Mouse (Mus musculus): ENCODE results near the gene Prkag2. TPM values are rescaled to one million over a fixed set of nuclear protein-coding genes. Genes with fewer than 3 reads are reported as not detected.
"Not testable (repeated sequence)": the region's sequence is repeated elsewhere in the genome, so short reads cannot be mapped to it uniquely, and the experiment has no call there.

Gene Prkag2
- polyA plus RNA-seq, 1 experiment from 2014 or later, result 56.7 TPM

GRCm38 (mm10) chr5:25082542-25082941 lies 17.9 kb downstream of the Prkag2 start:
- H3K4me3 ChIP-seq, result no peak overlapping the region
- WGBS, result 64% methylated on average over 2 of the region's 2 CpGs
- no peak overlapping the region for H3K4me2 ChIP-seq (replicated peaks)
- no peak overlapping the region for H3K27ac ChIP-seq
- H3K27me3 ChIP-seq, result no peaks in the 10 kb centered on the region
- H3K9me3 ChIP-seq (replicated peaks), result no peaks in the 10 kb centered on the region
- H3K36me3 ChIP-seq, result no peaks in the 10 kb centered on the region
- H3K9ac ChIP-seq, result no peak overlapping the region
- H3K4me1 ChIP-seq, result peaks cover 10% of the 10 kb centered on the region
- ATAC-seq (ENCODE audit: low FRiP score), result no peak

- no peak for ATAC-seq (ENCODE audit: low FRiP score)
- 72% methylated on average over 16 of the region's 16 CpGs for WGBS
- no peaks in the 10 kb centered on the region for H3K36me3 ChIP-seq
These were observed 18.9 kb downstream of the Prkag2 start for GRCm38 (mm10) chr5:25081545-25081944.

GRCm38 (mm10) chr5:25080994-25081393 lies 19.4 kb downstream of the Prkag2 start:
- 72% methylated on average over 3 of the region's 3 CpGs for WGBS
- Histone ChIP-seq H3K9ac (no peak overlapping the region), H3K4me1 (peaks cover 10% of the 10 kb centered on the region)

More at GRCm38 (mm10) chr5:25081545-25081944, 18.9 kb downstream of the Prkag2 start:
- 0 out of 2 replicates have a peak overlapping the region, but pooled peaks have one; percentile 23 for H3K9ac ChIP-seq
- no peak overlapping the region for H3K4me2 ChIP-seq (replicated peaks)
- H3K4me1 ChIP-seq, result peaks cover 10% of the 10 kb centered on the region
- no peak overlapping the region for H3K4me3 ChIP-seq
- H3K27ac ChIP-seq, result no peak overlapping the region
- H3K9me3 ChIP-seq (replicated peaks), result no peaks in the 10 kb centered on the region
- no peaks in the 10 kb centered on the region for H3K27me3 ChIP-seq

GRCm38 (mm10) chr5:25080438-25080945 lies 19.9 kb downstream of the Prkag2 start:
- Histone ChIP-seq H3K9ac (no peak overlapping the region), H3K27ac (no peak overlapping the region), H3K27me3 (no peaks in the 10 kb centered on the region), H3K4me1 (peaks cover 10% of the 10 kb centered on the region), H3K36me3 (no peaks in the 10 kb centered on the region), H3K4me2 (replicated peaks) (no peak overlapping the region), H3K9me3 (replicated peaks) (no peaks in the 10 kb centered on the region), H3K4me3 (no peak overlapping the region)
- ATAC-seq (ENCODE audit: low FRiP score), result no peak
- 87% methylated on average over 9 of the region's 9 CpGs for WGBS

More at GRCm38 (mm10) chr5:25080994-25081393, 19.4 kb downstream of the Prkag2 start:
- Histone ChIP-seq H3K36me3 (no peaks in the 10 kb centered on the region), H3K4me3 (no peak overlapping the region), H3K27ac (no peak overlapping the region), H3K9me3 (replicated peaks) (no peaks in the 10 kb centered on the region), H3K27me3 (no peaks in the 10 kb centered on the region), H3K4me2 (replicated peaks) (no peak overlapping the region)
- ATAC-seq (ENCODE audit: low FRiP score), result no peak

- H3K4me1 ChIP-seq, result peaks cover 10% of the 10 kb centered on the region
- H3K27ac ChIP-seq, result no peak overlapping the region
- 93% methylated on average over 9 of the region's 9 CpGs for WGBS
- no peaks in the 10 kb centered on the region for H3K36me3 ChIP-seq
- no peaks in the 10 kb centered on the region for H3K27me3 ChIP-seq
- no peaks in the 10 kb centered on the region for H3K9me3 ChIP-seq (replicated peaks)
- no peak for ATAC-seq (ENCODE audit: low FRiP score)
- no peak overlapping the region for H3K4me2 ChIP-seq (replicated peaks)
- H3K9ac ChIP-seq, result no peak overlapping the region
- no peak overlapping the region for H3K4me3 ChIP-seq
These were observed 20.6 kb downstream of the Prkag2 start for GRCm38 (mm10) chr5:25079766-25080265.

GRCm38 (mm10) chr5:25077873-25078651 lies 22.4 kb downstream of the Prkag2 start:
- 60% methylated on average over 8 of the region's 8 CpGs for WGBS
- Histone ChIP-seq H3K27ac (no peak overlapping the region), H3K4me1 (peaks cover 10% of the 10 kb centered on the region), H3K4me3 (no peak overlapping the region), H3K9me3 (replicated peaks) (no peaks in the 10 kb centered on the region), H3K4me2 (replicated peaks) (no peak overlapping the region), H3K36me3 (no peaks in the 10 kb centered on the region), H3K9ac (no peak overlapping the region), H3K27me3 (no peaks in the 10 kb centered on the region)
- ATAC-seq (ENCODE audit: low FRiP score), result no peak

- H3K9ac ChIP-seq; H3K4me2 ChIP-seq (replicated peaks); H3K9me3 ChIP-seq (replicated peaks); H3K27ac ChIP-seq; ATAC-seq (ENCODE audit: low FRiP score); H3K4me3 ChIP-seq; H3K36me3 ChIP-seq; H3K27me3 ChIP-seq: not testable (repeated sequence)
- 96% methylated on average over 13 of the region's 13 CpGs for WGBS
- peaks cover 10% of the 10 kb centered on the region for H3K4me1 ChIP-seq
These were observed 23.2 kb downstream of the Prkag2 start for GRCm38 (mm10) chr5:25077258-25077657.

- no peaks in the 10 kb centered on the region for H3K9me3 ChIP-seq (replicated peaks)
- no peak overlapping the region for H3K4me2 ChIP-seq (replicated peaks)
- H3K9ac ChIP-seq, result no peak overlapping the region
- H3K36me3 ChIP-seq, result no peaks in the 10 kb centered on the region
- no peak overlapping the region for H3K27ac ChIP-seq
- no peak for ATAC-seq (ENCODE audit: low FRiP score)
- 76% methylated on average over 4 of the region's 4 CpGs for WGBS
- no peak overlapping the region for H3K4me3 ChIP-seq
- no peaks in the 10 kb centered on the region for H3K27me3 ChIP-seq
- peaks cover 10% of the 10 kb centered on the region for H3K4me1 ChIP-seq
These were observed 24.8 kb downstream of the Prkag2 start for GRCm38 (mm10) chr5:25075623-25076022.

- WGBS, result 83% methylated on average over 5 of the region's 5 CpGs
- Histone ChIP-seq H3K9me3 (replicated peaks) (no peaks in the 10 kb centered on the region), H3K4me2 (replicated peaks) (no peak overlapping the region), H3K36me3 (no peaks in the 10 kb centered on the region), H3K4me3 (no peak overlapping the region), H3K27ac (no peak overlapping the region), H3K9ac (no peak overlapping the region), H3K27me3 (no peaks in the 10 kb centered on the region), H3K4me1 (peaks cover 3% of the 10 kb centered on the region; the same call in 1 of the 2 replicates)
- no peak for ATAC-seq (ENCODE audit: low FRiP score)
These were observed 30.6 kb downstream of the Prkag2 start for GRCm38 (mm10) chr5:25069815-25070214.

- Histone ChIP-seq H3K4me1 (peaks cover 12% of the 10 kb centered on the region), H3K27me3 (peaks cover 2% of the 10 kb centered on the region; the same call in 1 of the 2 replicates), H3K36me3 (no peaks in the 10 kb centered on the region), H3K9me3 (replicated peaks) (no peaks in the 10 kb centered on the region), H3K4me3 (no peak overlapping the region), H3K27ac (no peak overlapping the region), H3K9ac (no peak overlapping the region), H3K4me2 (replicated peaks) (no peak overlapping the region)
- no peak for ATAC-seq (ENCODE audit: low FRiP score)
- 55% methylated on average over 6 of the region's 6 CpGs for WGBS
These were observed 33.3 kb downstream of the Prkag2 start for GRCm38 (mm10) chr5:25067122-25067521.

GRCm38 (mm10) chr5:25064270-25065232 lies 35.9 kb downstream of the Prkag2 start:
- H3K36me3 ChIP-seq, result no peaks in the 10 kb centered on the region
- H3K27ac ChIP-seq, result no peak overlapping the region
- no peaks in the 10 kb centered on the region for H3K9me3 ChIP-seq (replicated peaks)
- H3K9ac ChIP-seq, result no peak overlapping the region
- WGBS, result 58% methylated on average over 8 of the region's 8 CpGs
- H3K4me2 ChIP-seq (replicated peaks), result no peak overlapping the region
- H3K4me1 ChIP-seq, result peaks cover 14% of the 10 kb centered on the region
- no peak for ATAC-seq (ENCODE audit: low FRiP score)
- H3K4me3 ChIP-seq, result no peak overlapping the region
- H3K27me3 ChIP-seq, result peaks cover 8% of the 10 kb centered on the region; the same call in 1 of the 2 replicates

Data from hindbrain, embryonic 12.5 days (tissue).